In the genomic region with DNA sequence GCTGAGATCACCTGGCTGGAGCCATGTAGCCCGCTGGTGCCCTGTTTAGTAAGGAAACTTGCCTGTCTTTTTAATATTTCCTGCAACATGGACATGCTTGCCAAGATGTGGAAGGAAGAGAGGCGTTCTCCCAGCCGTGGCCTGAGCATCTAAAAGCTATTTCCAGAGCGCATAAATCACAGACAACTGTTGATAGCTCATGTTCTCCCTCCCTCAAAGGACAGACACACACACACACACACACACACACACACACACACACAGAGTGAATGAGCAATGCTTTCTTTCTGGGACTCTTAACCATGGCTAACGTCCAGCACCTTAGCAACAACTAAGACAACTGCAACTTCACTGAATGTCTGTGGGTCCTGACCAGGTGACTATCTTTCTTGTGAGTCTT, we compare ENCODE assay signal across 13 mouse cellular contexts.
A peak's percentile ranks its signal among the peaks of the same experiment; 100 is the strongest.
DNase-seq lines count a peak whose midpoint lies in the region; ATAC-seq lines count a peak whose summit lies in the region.
"Had no signal": no experiment of that assay in that cellular context is flagged by ENCODE, and none has a peak within 500 bp of the region (broad histone marks: within the 10 kb centered on the region; RNA-seq: fewer than 3 reads in every experiment).

No protein-coding gene starts in this region.

- H3K9me3 ChIP-seq in kidney, embryonic 14.5 days (ENCODE audit: control insufficient read depth, low read length), result no peaks in the 10 kb centered on the region
- no peaks in the 10 kb centered on the region for H3K9me3 ChIP-seq in kidney, embryonic 15.5 days (replicated peaks)
- H3K9me3 ChIP-seq: liver, embryonic 15.5 days had no signal

- H3K36me3 ChIP-seq in kidney, embryonic 14.5 days (ENCODE audit: control insufficient read depth, insufficient read depth, low read length), result no peaks in the 10 kb centered on the region
- no peaks in the 10 kb centered on the region for H3K36me3 ChIP-seq in kidney, embryonic 15.5 days
- H3K36me3 ChIP-seq: liver, embryonic 15.5 days had no signal

- DNase-seq in kidney, adult 11 months, result peak; percentile 31
- peak; percentile 22 to 28 for DNase-seq in adrenal gland, adult 18-20 months (ENCODE audit: low spot score in 2 of 2)
- DNase-seq in adrenal gland, postnatal 10 days, result peak; percentile 70
- no peak for DNase-seq in right cerebral cortex, postnatal 25 days
- no peak for DNase-seq in spleen, postnatal 14 days (ENCODE audit: low spot score in 2 of 2)
- no peak for DNase-seq in cerebellum, adult 11 months
- DNase-seq: cerebellum, adult 18-20 months had no signal

- H3K9ac ChIP-seq in kidney, embryonic 14.5 days (ENCODE audit: low read depth, low read length), result no peak overlapping the region
- H3K9ac ChIP-seq in kidney, embryonic 15.5 days, result no peak overlapping the region
- H3K9ac ChIP-seq: liver, embryonic 15.5 days had no signal

- no peak overlapping the region for H3K4me2 ChIP-seq in kidney, embryonic 14.5 days (replicated peaks; ENCODE audit: low read depth, low read length)
- H3K4me2 ChIP-seq in kidney, embryonic 15.5 days, result no peak overlapping the region
- H3K4me2 ChIP-seq: liver, embryonic 15.5 days; midbrain, embryonic 11.5 days had no signal

- no peaks in the 10 kb centered on the region for H3K27me3 ChIP-seq in kidney, embryonic 14.5 days (ENCODE audit: control insufficient read depth, insufficient read depth, low read length)
- no peaks in the 10 kb centered on the region for H3K27me3 ChIP-seq in kidney, embryonic 15.5 days
- H3K27me3 ChIP-seq: CH12.LX; liver, embryonic 15.5 days had no signal

- peaks cover 13% of the 10 kb centered on the region; the same call in 1 of the 2 replicates for H3K4me1 ChIP-seq in kidney, embryonic 14.5 days (ENCODE audit: control insufficient read depth, insufficient read depth, low read length)
- peaks cover 42% of the 10 kb centered on the region for H3K4me1 ChIP-seq in kidney, embryonic 15.5 days
- H3K4me1 ChIP-seq: liver, embryonic 15.5 days had no signal

- no peak overlapping the region for H3K4me3 ChIP-seq in kidney, embryonic 14.5 days (ENCODE audit: low read length)
- H3K4me3 ChIP-seq in kidney, embryonic 15.5 days (replicated peaks), result no peak overlapping the region
- H3K4me3 ChIP-seq: liver, embryonic 15.5 days had no signal

- WGBS in kidney, embryonic 14.5 days, result 38% methylated on average over 5 of the region's 5 CpGs
- WGBS in kidney, embryonic 15.5 days, result 31% methylated on average over 5 of the region's 5 CpGs

- ATAC-seq in kidney, embryonic 14.5 days (ENCODE audit: low FRiP score, low TSS enrichment), result no peak
- ATAC-seq in kidney, embryonic 15.5 days (replicated peaks; ENCODE audit: low FRiP score), result no peak

- no peak overlapping the region for H3K27ac ChIP-seq in kidney, embryonic 14.5 days (ENCODE audit: low read depth, low read length)
- H3K27ac ChIP-seq in kidney, embryonic 15.5 days, result peak overlapping the region; percentile 68
- H3K27ac ChIP-seq: liver, embryonic 15.5 days; stomach, postnatal 0 days had no signal

Comparison
In these comparisons a context has a peak if more than half of its experiments do, and no peak if none do; other contexts are left out.
1. DNase-seq: peak in kidney, adult 11 months (single experiment), adrenal gland, adult 18-20 months (2 of 2) and adrenal gland, postnatal 10 days (single experiment); none in right cerebral cortex, postnatal 25 days (single experiment), spleen, postnatal 14 days (0 of 2) and cerebellum, adult 11 months (single experiment).